Mouse (Mus musculus): ENCODE results near the gene Klk14. TPM values are rescaled to one million over a fixed set of nuclear protein-coding genes. Genes with fewer than 3 reads are reported as not detected.

Gene Klk14
- total RNA-seq (2014; rRNA removed), result not detected in 2 replicates
- polyA plus RNA-seq (2015; fragmentation: Nextera tagmentation; extraction: Ambion mirVana), result not detected in 2 replicates

GRCm38 (mm10) chr7:43690118-43690517 is at the start of gene Klk14:
Gene Klk14, plus strand, starts transcription at chr7:43690418.
- Histone ChIP-seq H3K4me1 (ENCODE audit: insufficient read depth, low read length) (no peaks in the 10 kb centered on the region), H3K36me3 (ENCODE audit: insufficient read depth, low read length) (no peaks in the 10 kb centered on the region), H3K9ac (replicated peaks; ENCODE audit: low read length) (no peak within 1 kb of the TSS), H3K9me3 (ENCODE audit: low read length) (no peaks in the 10 kb centered on the region), H3K4me3 (ENCODE audit: low read length) (no peak within 1 kb of the TSS), H3K4me2 (ENCODE audit: low read depth, low read length) (no peak within 1 kb of the TSS), H3K27ac (no peak within 1 kb of the TSS), H3K27me3 (ENCODE audit: insufficient read depth, low read length) (no peaks in the 10 kb centered on the region)
- TF ChIP-seq CTCF (IDR thresholded peaks at IDR 0.05; ENCODE audit: low read depth), result no peak
- DNase-seq (ENCODE audit: low spot score) (no peak), ATAC-seq (no peak)

- Histone ChIP-seq H3K4me2 (ENCODE audit: low read depth, low read length) (no peak overlapping the region), H3K4me1 (ENCODE audit: insufficient read depth, low read length) (no peaks in the 10 kb centered on the region), H3K9ac (replicated peaks; ENCODE audit: low read length) (no peak overlapping the region), H3K9me3 (ENCODE audit: low read length) (no peaks in the 10 kb centered on the region), H3K27me3 (ENCODE audit: insufficient read depth, low read length) (no peaks in the 10 kb centered on the region), H3K36me3 (ENCODE audit: insufficient read depth, low read length) (no peaks in the 10 kb centered on the region), H3K4me3 (ENCODE audit: low read length) (no peak overlapping the region), H3K27ac (no peak overlapping the region)
- 83% methylated on average over 5 of the region's 5 CpGs for WGBS
- no peak for TF ChIP-seq CTCF (IDR thresholded peaks at IDR 0.05; ENCODE audit: low read depth)
- DNase-seq (ENCODE audit: low spot score), result no peak
- no peak for ATAC-seq
Observed at GRCm38 (mm10) chr7:43642587-43642986, 47.6 kb upstream of the Klk14 start.

GRCm38 (mm10) chr7:43643046-43643652 is 47.1 kb upstream of the Klk14 start:
- no peak for DNase-seq (ENCODE audit: low spot score)
- Histone ChIP-seq H3K4me3 (ENCODE audit: low read length) (no peak overlapping the region), H3K36me3 (ENCODE audit: insufficient read depth, low read length) (no peaks in the 10 kb centered on the region), H3K9me3 (ENCODE audit: low read length) (no peaks in the 10 kb centered on the region), H3K27me3 (ENCODE audit: insufficient read depth, low read length) (no peaks in the 10 kb centered on the region), H3K9ac (replicated peaks; ENCODE audit: low read length) (no peak overlapping the region), H3K4me2 (ENCODE audit: low read depth, low read length) (no peak overlapping the region), H3K4me1 (ENCODE audit: insufficient read depth, low read length) (no peaks in the 10 kb centered on the region), H3K27ac (no peak overlapping the region)
- TF ChIP-seq CTCF (IDR thresholded peaks at IDR 0.05; ENCODE audit: low read depth), result no peak
- WGBS, result 82% methylated on average over 17 of the region's 17 CpGs
- ATAC-seq, result no peak

DNA sequence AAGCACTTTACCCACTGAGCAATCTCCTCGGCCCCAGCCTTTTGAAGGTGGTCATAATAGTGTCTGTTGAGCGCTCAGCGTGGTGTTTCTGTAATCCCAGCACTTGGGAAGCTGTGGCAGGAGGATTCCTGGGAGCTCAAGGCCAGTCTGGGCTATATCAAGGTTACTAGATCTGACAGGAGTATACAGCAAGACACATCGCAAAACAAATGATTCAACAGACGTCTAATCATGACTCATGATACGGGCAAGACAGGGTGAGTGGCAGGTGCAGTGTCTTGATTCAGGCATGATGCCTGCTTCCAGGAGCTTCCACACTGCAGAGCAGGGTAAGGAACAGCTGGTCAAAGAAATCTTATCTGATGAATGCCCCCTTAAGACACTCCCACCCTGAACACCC is 37.5 kb upstream of the Klk14 start:
- Histone ChIP-seq H3K27me3 (ENCODE audit: insufficient read depth, low read length) (no peaks in the 10 kb centered on the region), H3K4me1 (ENCODE audit: insufficient read depth, low read length) (no peaks in the 10 kb centered on the region), H3K27ac (no peak overlapping the region), H3K9ac (replicated peaks; ENCODE audit: low read length) (no peak overlapping the region), H3K4me2 (ENCODE audit: low read depth, low read length) (no peak overlapping the region), H3K36me3 (ENCODE audit: insufficient read depth, low read length) (no peaks in the 10 kb centered on the region), H3K9me3 (ENCODE audit: low read length) (no peaks in the 10 kb centered on the region; the same call in 1 of the 2 replicates), H3K4me3 (ENCODE audit: low read length) (no peak overlapping the region)
- ATAC-seq (no peak), DNase-seq (ENCODE audit: low spot score) (no peak)
- WGBS, result 90% methylated on average over 6 of the region's 6 CpGs
- no peak for TF ChIP-seq CTCF (IDR thresholded peaks at IDR 0.05; ENCODE audit: low read depth)

GRCm38 (mm10) chr7:43654519-43654918 is 35.7 kb upstream of the Klk14 start:
- Histone ChIP-seq H3K4me1 (ENCODE audit: insufficient read depth, low read length) (no peaks in the 10 kb centered on the region), H3K36me3 (ENCODE audit: insufficient read depth, low read length) (no peaks in the 10 kb centered on the region), H3K27ac (no peak overlapping the region), H3K9me3 (ENCODE audit: low read length) (no peaks in the 10 kb centered on the region; the same call in 1 of the 2 replicates), H3K4me2 (ENCODE audit: low read depth, low read length) (no peak overlapping the region), H3K27me3 (ENCODE audit: insufficient read depth, low read length) (no peaks in the 10 kb centered on the region), H3K9ac (replicated peaks; ENCODE audit: low read length) (no peak overlapping the region), H3K4me3 (ENCODE audit: low read length) (no peak overlapping the region)
- DNase-seq (ENCODE audit: low spot score) (no peak), ATAC-seq (no peak)
- 83% methylated on average over 3 of the region's 3 CpGs for WGBS
- no peak for TF ChIP-seq CTCF (IDR thresholded peaks at IDR 0.05; ENCODE audit: low read depth)

- no peaks in the 10 kb centered on the region for H3K4me1 ChIP-seq (ENCODE audit: insufficient read depth, low read length)
- TF ChIP-seq CTCF (IDR thresholded peaks at IDR 0.05; ENCODE audit: low read depth), result no peak
- H3K36me3 ChIP-seq (ENCODE audit: insufficient read depth, low read length), result no peaks in the 10 kb centered on the region
- H3K27me3 ChIP-seq (ENCODE audit: insufficient read depth, low read length), result no peaks in the 10 kb centered on the region
- DNase-seq (ENCODE audit: low spot score) (no peak), ATAC-seq (no peak)
- no peaks in the 10 kb centered on the region; the same call in 1 of the 2 replicates for H3K9me3 ChIP-seq (ENCODE audit: low read length)
- no peak overlapping the region for H3K4me2 ChIP-seq (ENCODE audit: low read depth, low read length)
- 73% methylated on average over 6 of the region's 6 CpGs for WGBS
- no peak overlapping the region for H3K9ac ChIP-seq (replicated peaks; ENCODE audit: low read length)
- no peak overlapping the region for H3K4me3 ChIP-seq (ENCODE audit: low read length)
- no peak overlapping the region for H3K27ac ChIP-seq
Observed at GRCm38 (mm10) chr7:43656232-43656631, 34.0 kb upstream of the Klk14 start.

- Histone ChIP-seq H3K27me3 (ENCODE audit: insufficient read depth, low read length) (no peaks in the 10 kb centered on the region), H3K36me3 (ENCODE audit: insufficient read depth, low read length) (no peaks in the 10 kb centered on the region), H3K9me3 (ENCODE audit: low read length) (no peaks in the 10 kb centered on the region), H3K4me2 (ENCODE audit: low read depth, low read length) (no peak within 1 kb of the TSS), H3K27ac (no peak within 1 kb of the TSS), H3K9ac (replicated peaks; ENCODE audit: low read length) (no peak within 1 kb of the TSS), H3K4me1 (ENCODE audit: insufficient read depth, low read length) (no peaks in the 10 kb centered on the region), H3K4me3 (ENCODE audit: low read length) (no peak within 1 kb of the TSS)
- TF ChIP-seq CTCF (IDR thresholded peaks at IDR 0.05; ENCODE audit: low read depth), result no peak
- no peak for ATAC-seq
- no peak for DNase-seq (ENCODE audit: low spot score)
- WGBS, result 71% methylated on average over 1 of the region's 1 CpGs
Observed at GRCm38 (mm10) chr7:43660002-43660401, 30.2 kb upstream of the Klk14 start, which contains the start of gene Siglece. Gene Siglece, minus strand, starts transcription at chr7:43660161.
